Mouse (Mus musculus): ENCODE data around the gene Dbx1. TPM values are rescaled to one million over a fixed set of nuclear protein-coding genes. Genes with fewer than 3 reads are reported as not detected.

The Dbx1 gene
- polyA plus RNA-seq, 1 experiment from 2014 or later: not detected

DNA sequence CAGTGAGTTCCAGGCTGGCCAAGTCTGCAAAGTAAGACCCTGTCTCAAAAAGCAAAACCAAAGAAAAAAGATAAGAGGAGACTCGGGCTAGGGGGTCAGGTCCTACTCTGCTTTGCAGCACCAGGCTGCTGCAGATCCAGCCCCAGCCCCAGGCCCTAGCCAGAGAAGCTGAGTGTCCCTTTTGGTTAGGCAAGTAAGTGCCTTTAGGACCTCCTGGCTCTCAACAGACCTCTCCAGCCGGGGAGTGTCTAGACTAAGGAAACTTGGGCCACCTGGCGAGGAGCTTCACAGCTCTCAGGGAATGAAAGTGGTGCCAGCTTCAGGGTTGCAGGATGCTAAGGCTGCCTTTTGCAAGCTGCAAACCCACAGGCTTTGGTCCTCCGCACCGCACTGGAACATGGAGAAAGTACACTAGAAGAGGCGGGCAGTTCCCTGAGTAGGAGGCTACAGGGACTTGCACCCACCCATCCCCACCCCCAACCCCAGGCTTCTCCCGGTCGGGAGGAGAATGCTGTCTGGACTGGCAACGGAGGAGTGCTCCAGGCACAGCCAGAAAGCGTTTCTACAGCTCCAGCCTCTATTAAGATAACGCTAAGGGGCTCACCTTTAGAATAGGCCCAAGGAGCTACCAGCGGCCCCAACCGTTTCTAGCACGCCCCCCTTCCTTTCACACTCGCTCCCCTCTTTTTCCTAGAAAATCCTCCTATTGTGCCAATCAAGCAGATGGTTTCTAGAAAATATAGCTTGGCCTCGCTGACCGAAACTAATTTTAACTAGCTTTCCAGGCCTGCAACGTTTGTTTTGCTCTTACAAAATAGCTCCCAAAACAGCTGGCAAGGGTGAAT lies 3.4 kb upstream of the Dbx1 start:
- 25% methylated on average over 18 of the region's 18 CpGs for WGBS
- no peaks in the 10 kb centered on the region for H3K36me3 ChIP-seq
- H3K4me1 ChIP-seq (replicated peaks): peaks cover 10% of the 10 kb centered on the region
- H3K27me3 ChIP-seq: peaks cover 78% of the 10 kb centered on the region
- H3K9ac ChIP-seq: no peak overlapping the region
- no peak for ATAC-seq (replicated peaks; ENCODE audit: insufficient number of reproducible peaks, insufficient read depth, low FRiP score, low read depth)
- H3K4me3 ChIP-seq: no peak overlapping the region
- H3K9me3 ChIP-seq (replicated peaks): no peaks in the 10 kb centered on the region
- no peak overlapping the region for H3K4me2 ChIP-seq
- H3K27ac ChIP-seq: no peak overlapping the region

DNA sequence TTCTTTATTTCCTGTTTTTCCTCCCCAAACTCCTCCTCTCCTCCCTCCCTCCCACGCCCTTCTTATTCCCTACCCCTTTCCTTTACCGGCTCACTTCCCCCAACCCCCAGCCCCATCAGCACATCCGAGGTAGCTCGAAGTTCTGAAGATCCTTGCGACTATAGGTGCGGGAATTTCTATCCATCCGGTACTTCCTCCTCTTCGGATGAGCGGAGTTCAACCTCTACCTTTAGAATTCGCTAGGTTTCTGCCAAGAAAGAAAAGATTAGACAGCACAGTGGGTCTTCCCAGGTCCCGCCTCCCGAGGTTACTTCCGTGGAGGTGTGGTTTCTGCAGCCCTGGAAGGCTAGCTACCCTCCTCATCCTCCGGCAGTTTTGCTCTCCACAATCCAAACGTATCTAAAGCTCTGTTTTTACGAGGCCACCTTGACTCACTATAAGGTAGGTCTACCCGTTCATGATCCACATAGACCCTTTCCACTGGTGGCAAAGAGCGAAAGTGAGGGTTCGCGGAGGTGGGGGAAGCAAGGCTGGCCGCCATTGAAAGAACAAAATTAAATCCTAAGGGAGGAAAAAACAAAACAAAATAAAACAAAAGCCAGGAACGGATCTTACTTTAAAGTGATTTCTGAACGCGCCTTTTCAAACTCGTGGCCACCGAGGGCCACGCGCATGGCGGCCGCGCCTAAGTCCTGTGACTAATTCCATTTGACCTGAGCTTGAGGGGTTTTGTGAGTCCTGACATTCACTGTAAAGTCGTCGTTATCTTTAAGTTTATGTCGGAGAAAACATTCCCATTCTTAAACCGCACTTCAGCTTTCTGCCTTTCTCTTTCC lies 2.5 kb upstream of the Dbx1 start:
- Histone ChIP-seq H3K4me3 (peak overlapping the region; percentile 24), H3K4me1 (replicated peaks) (peaks cover 20% of the 10 kb centered on the region), H3K27me3 (peaks cover 87% of the 10 kb centered on the region), H3K4me2 (peak overlapping the region; percentile 33), H3K36me3 (no peaks in the 10 kb centered on the region), H3K9ac (no peak overlapping the region), H3K9me3 (replicated peaks) (no peaks in the 10 kb centered on the region), H3K27ac (no peak overlapping the region)
- WGBS: 4% methylated on average over 35 of the region's 35 CpGs
- ATAC-seq (replicated peaks; ENCODE audit: insufficient number of reproducible peaks, insufficient read depth, low FRiP score, low read depth): no peak

DNA sequence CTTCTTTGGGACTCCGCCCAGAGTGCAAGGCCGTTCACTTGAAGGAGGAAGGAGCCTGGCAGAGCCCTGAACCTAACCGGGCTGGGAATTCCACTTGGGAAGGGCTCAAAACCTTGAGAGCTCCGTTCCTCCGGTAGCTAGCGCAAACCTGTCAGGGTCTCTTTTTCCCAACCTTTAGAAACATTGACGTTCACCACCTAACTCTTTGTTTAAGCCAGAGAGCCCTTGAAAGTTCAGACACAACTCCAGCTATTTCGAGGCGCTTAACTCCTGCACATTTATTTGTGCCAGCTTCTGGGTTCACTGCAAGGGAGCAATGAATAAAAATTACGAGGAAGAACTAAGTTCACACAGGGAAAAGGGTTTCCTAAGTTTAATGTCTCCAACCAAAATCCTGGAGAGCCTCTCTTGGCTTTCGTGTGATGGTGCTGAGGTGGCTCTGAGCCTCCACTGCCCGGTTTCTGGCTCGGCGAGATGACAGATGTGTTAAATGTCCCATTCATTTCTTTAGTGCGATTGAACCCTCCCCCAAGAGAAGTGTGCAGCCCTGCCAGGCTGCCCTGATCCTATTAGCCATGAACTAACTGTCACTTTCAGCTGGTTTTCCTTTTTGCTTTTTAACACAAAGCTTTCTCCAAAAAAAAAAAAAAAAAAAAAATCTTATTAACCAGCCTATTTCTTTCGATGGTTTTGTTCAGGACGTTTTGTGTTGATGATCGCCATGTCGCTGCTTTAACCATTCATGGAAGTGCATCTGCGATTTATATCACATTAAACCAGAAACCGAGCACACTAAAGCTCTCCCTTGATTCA lies 1.4 kb upstream of the Dbx1 start:
- H3K9ac ChIP-seq: no peak overlapping the region
- ATAC-seq (replicated peaks; ENCODE audit: insufficient number of reproducible peaks, insufficient read depth, low FRiP score, low read depth): no peak
- no peak overlapping the region for H3K27ac ChIP-seq
- H3K36me3 ChIP-seq: no peaks in the 10 kb centered on the region
- H3K4me3 ChIP-seq: no peak overlapping the region
- 4% methylated on average over 21 of the region's 21 CpGs for WGBS
- peaks cover 31% of the 10 kb centered on the region for H3K4me1 ChIP-seq (replicated peaks)
- H3K9me3 ChIP-seq (replicated peaks): no peaks in the 10 kb centered on the region
- H3K27me3 ChIP-seq: peaks cover 92% of the 10 kb centered on the region
- H3K4me2 ChIP-seq: no peak overlapping the region

DNA sequence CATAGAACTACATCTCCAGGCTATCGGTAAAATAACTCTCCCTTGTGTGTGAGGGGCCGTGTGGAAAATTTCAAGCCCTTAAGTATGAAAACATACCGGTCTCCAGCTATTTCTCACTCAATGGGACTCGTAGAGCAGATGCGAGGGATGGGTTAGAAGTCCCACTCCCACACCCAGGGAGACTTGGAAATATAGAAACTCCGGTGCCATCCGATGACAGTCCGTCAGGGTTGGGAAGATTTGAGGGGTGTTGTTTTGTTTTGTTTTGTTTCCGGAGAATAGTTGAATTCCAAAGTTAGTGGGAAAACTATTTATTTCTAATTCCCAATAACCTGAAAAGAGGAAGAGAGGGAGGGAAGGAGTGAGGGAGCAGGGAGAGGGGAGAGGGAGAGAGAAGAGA lies 632 bp upstream of the Dbx1 start:
- H3K4me1 ChIP-seq (replicated peaks): peaks cover 33% of the 10 kb centered on the region
- ATAC-seq (replicated peaks; ENCODE audit: insufficient number of reproducible peaks, insufficient read depth, low FRiP score, low read depth): no peak
- H3K36me3 ChIP-seq: no peaks in the 10 kb centered on the region
- H3K27ac ChIP-seq: no peak overlapping the region
- no peaks in the 10 kb centered on the region for H3K9me3 ChIP-seq (replicated peaks)
- no peak overlapping the region for H3K4me2 ChIP-seq
- H3K9ac ChIP-seq: no peak overlapping the region
- 1% methylated on average over 9 of the region's 9 CpGs for WGBS
- H3K27me3 ChIP-seq: peaks cover 96% of the 10 kb centered on the region
- no peak overlapping the region for H3K4me3 ChIP-seq

DNA sequence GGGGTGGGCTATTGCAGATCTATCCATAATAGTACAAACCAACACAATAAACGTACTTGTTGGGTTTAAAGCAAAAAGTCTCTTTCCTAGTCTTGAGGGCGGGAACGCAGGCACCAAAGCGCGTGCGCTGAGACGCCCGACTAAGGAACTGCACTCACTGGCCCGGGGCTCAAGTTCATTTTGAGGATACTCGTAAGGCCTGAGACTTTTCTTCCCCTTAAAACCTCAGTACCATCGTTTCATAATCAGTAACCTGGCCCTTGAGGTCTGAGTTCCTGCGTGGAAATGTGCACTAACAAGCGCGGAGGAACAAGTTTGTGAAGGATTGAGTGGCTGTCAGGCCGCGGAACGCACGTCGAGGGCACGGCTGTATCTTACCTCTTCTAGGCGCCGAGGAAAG lies 678 bp downstream of the Dbx1 start:
- no peak overlapping the region for H3K4me2 ChIP-seq
- peaks cover 96% of the 10 kb centered on the region for H3K27me3 ChIP-seq
- H3K4me3 ChIP-seq: no peak overlapping the region
- H3K4me1 ChIP-seq (replicated peaks): peaks cover 35% of the 10 kb centered on the region
- no peak overlapping the region for H3K27ac ChIP-seq
- H3K36me3 ChIP-seq: no peaks in the 10 kb centered on the region
- no peaks in the 10 kb centered on the region for H3K9me3 ChIP-seq (replicated peaks)
- no peak overlapping the region for H3K9ac ChIP-seq
- ATAC-seq (replicated peaks; ENCODE audit: insufficient number of reproducible peaks, insufficient read depth, low FRiP score, low read depth): no peak
- WGBS: 3% methylated on average over 22 of the region's 22 CpGs

DNA sequence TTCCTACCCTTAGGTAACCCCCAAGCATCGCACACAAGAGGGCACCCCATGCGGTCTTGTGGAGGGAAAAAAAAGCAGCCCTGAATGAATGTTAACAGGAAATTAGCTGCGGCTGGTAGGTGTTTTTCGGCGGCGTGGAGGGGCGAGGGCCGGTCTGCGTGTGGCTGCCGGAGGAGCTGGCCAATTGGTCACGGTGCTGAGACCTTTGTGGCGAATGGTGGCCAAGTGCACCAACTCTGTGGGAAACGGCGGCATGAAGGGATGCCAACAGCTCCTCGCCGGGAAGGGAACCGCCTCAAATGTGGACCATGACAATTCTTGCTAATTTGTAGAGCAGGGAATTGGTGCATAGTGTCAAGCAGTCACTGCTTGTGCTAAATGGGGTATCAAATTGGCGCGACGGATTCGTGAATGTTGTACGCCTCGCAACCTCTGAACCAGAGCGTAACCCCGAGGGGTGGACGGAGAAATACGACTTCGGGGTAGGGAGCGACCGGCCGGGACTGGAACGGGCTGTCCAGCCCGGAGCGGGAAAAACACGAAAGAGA lies 1.5 kb downstream of the Dbx1 start:
- ATAC-seq (replicated peaks; ENCODE audit: insufficient number of reproducible peaks, insufficient read depth, low FRiP score, low read depth): no peak
- under 1% methylated on average over 35 of the region's 35 CpGs for WGBS
- peaks cover 35% of the 10 kb centered on the region for H3K4me1 ChIP-seq (replicated peaks)
- H3K36me3 ChIP-seq: no peaks in the 10 kb centered on the region
- peaks cover 95% of the 10 kb centered on the region for H3K27me3 ChIP-seq
- no peak overlapping the region for H3K27ac ChIP-seq
- H3K9me3 ChIP-seq (replicated peaks): no peaks in the 10 kb centered on the region
- 0 out of 2 replicates have a peak overlapping the region, but pooled peaks have one; percentile 75 for H3K4me2 ChIP-seq
- no peak overlapping the region for H3K9ac ChIP-seq
- H3K4me3 ChIP-seq: peak overlapping the region; percentile 50

DNA sequence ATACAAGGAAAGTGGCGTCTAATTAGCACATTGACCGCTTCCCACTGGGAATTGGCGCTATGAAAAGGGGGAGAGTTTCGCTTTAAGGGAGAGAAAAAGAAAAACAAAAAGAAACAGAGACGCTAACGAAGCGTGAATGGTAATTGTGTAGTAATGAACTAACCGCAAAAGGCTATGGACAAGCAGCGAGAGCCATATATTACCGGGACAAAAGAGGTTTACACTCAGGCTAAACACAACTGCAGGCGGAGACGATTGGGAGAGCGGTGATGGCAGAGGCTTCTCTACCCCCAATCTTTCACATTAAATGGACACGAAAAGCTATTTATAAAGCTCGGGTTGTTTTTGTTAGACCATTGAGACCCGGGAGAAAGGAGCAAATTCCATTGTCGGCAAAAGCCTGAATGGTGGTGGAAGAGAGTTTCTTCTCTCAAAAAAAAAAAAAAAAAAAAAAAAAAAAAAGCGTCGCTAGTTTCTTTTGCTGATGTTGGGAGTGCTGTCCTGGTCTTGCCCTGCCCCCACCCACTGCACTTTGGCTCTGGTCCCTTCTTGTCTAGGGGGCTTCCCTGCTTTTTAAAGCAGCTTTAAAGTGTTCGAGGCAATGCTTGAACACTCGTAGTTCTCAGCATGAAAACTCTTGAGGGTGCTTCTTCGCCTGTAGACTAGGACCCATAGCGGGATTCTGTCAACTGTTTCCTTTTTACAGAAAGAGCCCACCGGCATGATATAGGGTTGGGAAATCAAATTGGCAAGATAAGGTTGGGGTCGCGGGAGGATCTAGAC lies 2.2 kb downstream of the Dbx1 start:
- Histone ChIP-seq H3K36me3 (no peaks in the 10 kb centered on the region), H3K4me1 (replicated peaks) (peaks cover 35% of the 10 kb centered on the region), H3K9ac (no peak overlapping the region), H3K27me3 (peaks cover 93% of the 10 kb centered on the region), H3K27ac (no peak overlapping the region), H3K4me2 (peak overlapping the region; percentile 75), H3K4me3 (peak overlapping the region; percentile 50), H3K9me3 (replicated peaks) (no peaks in the 10 kb centered on the region)
- ATAC-seq (replicated peaks; ENCODE audit: insufficient number of reproducible peaks, insufficient read depth, low FRiP score, low read depth): no peak
- WGBS: 2% methylated on average over 26 of the region's 26 CpGs

DNA sequence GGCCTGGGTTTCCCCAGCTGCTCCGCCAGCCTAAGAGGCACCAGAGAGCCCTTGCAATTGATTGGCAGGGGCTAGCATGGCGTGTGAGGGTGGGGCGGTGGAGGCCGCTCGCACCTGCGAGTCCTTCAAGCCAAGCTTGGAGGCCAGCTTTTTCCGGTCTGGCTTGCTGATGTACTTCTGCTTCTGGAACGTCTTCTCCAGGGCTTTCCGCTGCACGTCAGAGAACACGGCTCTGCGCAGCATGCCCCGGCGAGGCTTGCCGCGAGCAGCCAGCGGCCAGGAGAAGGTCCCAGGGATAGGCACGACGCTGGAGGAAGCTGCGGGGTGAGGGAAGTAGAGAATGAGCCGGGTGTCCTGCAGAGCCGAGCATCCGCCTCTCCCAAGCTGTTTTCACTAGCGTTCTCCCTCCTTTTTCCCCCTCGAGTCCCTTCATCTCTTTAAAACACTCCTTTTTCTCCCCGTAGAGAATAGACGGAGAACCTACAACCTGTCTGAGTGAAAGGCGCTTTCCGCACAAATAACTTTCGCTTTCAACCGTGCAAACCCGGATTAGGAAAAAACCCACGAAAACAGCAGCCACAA lies 3.2 kb downstream of the Dbx1 start:
- no peaks in the 10 kb centered on the region for H3K9me3 ChIP-seq (replicated peaks)
- peak overlapping the region; percentile 50 for H3K4me3 ChIP-seq
- peaks cover 89% of the 10 kb centered on the region for H3K27me3 ChIP-seq
- H3K4me2 ChIP-seq: peak overlapping the region; percentile 75
- H3K27ac ChIP-seq: no peak overlapping the region
- peaks cover 26% of the 10 kb centered on the region for H3K4me1 ChIP-seq (replicated peaks)
- H3K36me3 ChIP-seq: no peaks in the 10 kb centered on the region
- ATAC-seq (replicated peaks; ENCODE audit: insufficient number of reproducible peaks, insufficient read depth, low FRiP score, low read depth): peak; percentile 29; the same call in 1 of the 2 replicates
- under 1% methylated on average over 33 of the region's 33 CpGs for WGBS
- no peak overlapping the region for H3K9ac ChIP-seq

DNA sequence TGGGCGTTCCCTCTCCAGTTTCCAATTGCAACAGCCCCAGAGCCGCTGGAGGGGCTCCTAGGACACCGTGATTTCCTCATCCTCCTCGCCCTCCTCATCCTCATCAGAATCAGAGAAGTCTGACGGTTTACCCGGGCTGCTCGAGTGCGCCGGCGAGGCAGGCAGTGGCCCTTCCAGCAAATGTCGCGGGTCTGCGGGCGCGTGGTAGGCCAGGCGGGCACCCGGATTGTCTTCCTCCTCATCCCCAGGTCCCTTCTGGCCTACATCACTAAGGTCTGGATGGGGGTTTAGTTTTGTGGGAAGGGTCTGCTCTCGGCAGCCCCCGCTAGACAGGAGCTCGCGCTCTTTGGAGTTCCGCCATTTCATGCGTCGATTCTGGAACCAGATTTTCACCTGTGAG lies 4.3 kb downstream of the Dbx1 start:
- Histone ChIP-seq H3K27ac (no peak overlapping the region), H3K9ac (no peak overlapping the region), H3K9me3 (replicated peaks) (no peaks in the 10 kb centered on the region), H3K4me1 (replicated peaks) (peaks cover 26% of the 10 kb centered on the region), H3K36me3 (no peaks in the 10 kb centered on the region), H3K27me3 (peaks cover 84% of the 10 kb centered on the region), H3K4me2 (peak overlapping the region; percentile 32), H3K4me3 (0 out of 2 replicates have a peak overlapping the region, but pooled peaks have one; percentile 7)
- WGBS: 4% methylated on average over 24 of the region's 24 CpGs
- no peak for ATAC-seq (replicated peaks; ENCODE audit: insufficient number of reproducible peaks, insufficient read depth, low FRiP score, low read depth)

DNA sequence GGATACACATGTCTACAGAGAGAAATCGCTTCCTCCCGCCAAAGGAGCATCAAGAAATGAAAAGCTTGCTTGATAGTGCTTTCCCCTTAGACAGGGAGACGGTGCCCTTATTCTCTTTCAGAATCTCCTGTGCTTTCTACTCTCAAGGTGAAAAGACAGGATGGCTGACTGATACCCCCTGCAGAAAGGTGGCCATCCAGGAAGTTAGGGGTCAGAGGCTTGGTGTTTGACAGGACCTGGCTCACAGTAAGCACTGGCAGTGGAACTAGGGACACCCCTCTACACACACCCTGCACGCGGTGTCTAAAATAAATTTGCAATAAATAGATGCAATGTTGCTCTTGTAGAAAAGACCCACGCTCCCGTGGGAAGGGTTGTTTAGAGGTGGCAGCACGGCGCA lies 4.8 kb downstream of the Dbx1 start:
- Histone ChIP-seq H3K9ac (no peak overlapping the region), H3K9me3 (replicated peaks) (no peaks in the 10 kb centered on the region), H3K4me2 (no peak overlapping the region), H3K27ac (no peak overlapping the region), H3K4me3 (0 out of 2 replicates have a peak overlapping the region, but pooled peaks have one; percentile 7), H3K27me3 (peaks cover 84% of the 10 kb centered on the region), H3K36me3 (no peaks in the 10 kb centered on the region), H3K4me1 (replicated peaks) (peaks cover 26% of the 10 kb centered on the region)
- ATAC-seq (replicated peaks; ENCODE audit: insufficient number of reproducible peaks, insufficient read depth, low FRiP score, low read depth): no peak
- WGBS: 9% methylated on average over 9 of the region's 9 CpGs
